Mouse (Mus musculus) brain, embryonic 14.5 days (tissue): ENCODE data around the gene Ndufb2.

Source experiments
- CTCF ChIP-seq: fragments of 200-500 bp; IDR thresholded peaks from 2 replicates; pipeline ENCODE4 v1.5.1; 2012; ENCODE audit warnings: inconsistent platforms, mild to moderate bottlenecking, moderate library complexity, borderline replicate concordance; ENCODE audit not compliant: insufficient read depth, insufficient read length; ENCODE audit errors: extremely low read depth
- POLR2A ChIP-seq: fragments of 200-500 bp; IDR thresholded peaks from 2 replicates; pipeline ENCODE4 v1.6.1; 2012; ENCODE audit warnings: mild to moderate bottlenecking, inconsistent platforms, borderline replicate concordance; ENCODE audit not compliant: poor library complexity, insufficient read depth, insufficient read length, severe bottlenecking; ENCODE audit errors: extremely low read depth

GRCm38 (mm10) chr6:39581087-39581784 is 11.1 kb upstream of the Ndufb2 start:
- TF ChIP-seq CTCF: no peak
- TF ChIP-seq POLR2A: no peak
